Mouse (Mus musculus) right cerebral cortex, postnatal 14 days (tissue): ENCODE measurements around the gene Cyp2c40.
"Not testable (repeated sequence)": the region's sequence is repeated elsewhere in the genome, so short reads cannot be mapped to it uniquely, and the experiment has no call there.

Experiments
- DNase-seq: peaks from one replicate; pipeline ENCODE4 v3.0.0; 2022

Cyp2c40 gene

DNA sequence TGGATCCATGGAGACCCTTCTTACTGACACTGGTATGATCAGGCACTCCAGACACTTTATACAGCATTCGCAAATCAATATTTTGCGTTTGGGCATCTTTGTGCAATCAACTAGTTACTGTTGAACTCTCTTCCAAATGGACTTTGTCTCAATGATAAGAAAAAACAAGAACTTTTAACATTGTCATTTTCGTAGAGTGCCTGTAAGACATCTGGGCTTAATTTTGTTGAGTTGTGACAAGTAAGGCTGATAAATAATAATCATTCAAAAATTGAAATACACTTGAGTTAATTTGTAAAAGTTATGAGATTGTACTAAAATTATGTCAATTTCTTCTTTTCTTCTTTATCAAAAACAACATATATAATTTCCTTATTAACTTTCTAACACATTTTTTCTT lies at the start of gene Cyp2c40:
Gene Cyp2c40, minus strand, starts transcription at position 101 of the 400 bp plus-strand sequence.
- not testable (repeated sequence) for DNase-seq

DNA sequence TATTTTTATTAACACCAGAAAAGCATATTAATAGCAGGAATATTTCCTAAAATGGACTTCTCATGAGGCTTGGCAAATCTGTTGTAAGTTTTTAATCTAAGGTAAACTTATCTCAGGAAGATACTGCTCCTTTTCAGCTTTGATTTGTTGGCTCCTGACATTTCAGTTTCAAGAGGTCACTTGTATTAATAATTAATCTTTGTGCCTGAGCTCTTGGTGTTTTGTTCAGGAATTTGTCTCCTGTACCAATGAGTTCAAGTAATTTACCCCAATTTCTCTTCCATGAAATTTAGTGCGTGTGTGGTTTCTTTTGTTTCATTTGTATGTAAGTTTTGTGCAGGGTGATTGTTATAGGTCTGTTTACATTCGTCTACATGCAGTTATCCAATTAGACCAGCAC lies 8.3 kb upstream of the Cyp2c40 start:
- DNase-seq, result not testable (repeated sequence)

DNA sequence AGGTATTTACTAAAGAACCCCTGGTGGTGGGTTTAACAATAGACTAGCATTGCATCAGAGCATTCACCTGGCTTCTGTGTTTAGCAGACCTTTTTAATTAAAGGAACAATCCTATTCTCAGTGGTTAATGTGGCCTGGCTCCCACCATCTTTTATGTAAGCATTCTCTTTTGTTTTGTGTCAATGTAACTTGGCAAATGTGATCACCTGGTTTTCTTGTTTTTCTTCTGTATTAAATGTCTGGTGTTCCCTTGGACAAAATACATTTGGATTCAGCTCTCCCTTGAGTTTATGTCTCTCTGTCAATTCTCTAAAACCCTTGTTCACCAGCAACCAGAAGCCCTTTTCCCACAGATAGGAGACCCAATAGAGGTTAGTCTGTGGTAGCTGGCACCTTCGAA lies 3.8 kb upstream of the Cyp2c40 start:
- not testable (repeated sequence) for DNase-seq

- not testable (repeated sequence) for DNase-seq
Measured at GRCm38 (mm10) chr19:39815991-39816390, 3.4 kb upstream of the Cyp2c40 start.

DNA sequence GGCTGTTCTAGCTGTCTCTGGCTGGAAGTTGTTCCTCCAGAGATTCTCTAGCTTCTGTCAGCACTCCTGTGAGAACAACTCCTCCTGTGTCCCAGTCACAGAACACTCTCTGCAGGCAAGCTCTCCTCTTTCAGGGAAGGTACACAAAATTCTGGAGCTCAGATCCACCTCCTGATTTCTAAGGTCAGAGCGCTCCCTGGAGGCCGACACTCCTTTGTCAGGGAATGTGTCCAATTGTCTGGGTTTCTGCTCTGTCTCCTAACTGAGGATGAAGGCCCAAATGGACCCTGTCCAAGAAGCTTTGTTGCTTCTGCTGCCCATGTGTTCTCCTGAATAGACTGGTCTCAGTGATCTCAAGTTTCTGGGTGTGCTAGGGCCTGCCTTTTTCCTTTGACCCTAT lies 27.2 kb downstream of the Cyp2c40 start:
- not testable (repeated sequence) for DNase-seq

- no peak for DNase-seq
Measured at GRCm38 (mm10) chr19:39745357-39745756, 67.3 kb downstream of the Cyp2c40 start.

- DNase-seq, result not testable (repeated sequence)
Measured at GRCm38 (mm10) chr19:39744361-39744760, 68.3 kb downstream of the Cyp2c40 start.

GRCm38 (mm10) chr19:39740920-39741319 lies 71.7 kb downstream of the Cyp2c40 start, which contains the start of gene Cyp2c68:
TSS of gene Cyp2c68 (minus strand) at chr19:39741054.
- DNase-seq, result no peak
